Mouse (Mus musculus) spleen, adult 2 months (tissue): ENCODE data around the gene Tnk2.

ENCODE experiments used
- CTCF ChIP-seq: fragments of 200-500 bp; IDR thresholded peaks from 2 replicates; pipeline ENCODE4 v1.5.1; 2011; ENCODE audit warnings: mild to moderate bottlenecking, inconsistent platforms; ENCODE audit not compliant: insufficient read depth, insufficient read length, insufficient replicate concordance; ENCODE audit errors: extremely low read depth
- POLR2A ChIP-seq: fragments of 200-500 bp; IDR thresholded peaks from 2 replicates; pipeline ENCODE4 v1.6.1; 2011; ENCODE audit warnings: low read depth, low read length, inconsistent platforms

DNA sequence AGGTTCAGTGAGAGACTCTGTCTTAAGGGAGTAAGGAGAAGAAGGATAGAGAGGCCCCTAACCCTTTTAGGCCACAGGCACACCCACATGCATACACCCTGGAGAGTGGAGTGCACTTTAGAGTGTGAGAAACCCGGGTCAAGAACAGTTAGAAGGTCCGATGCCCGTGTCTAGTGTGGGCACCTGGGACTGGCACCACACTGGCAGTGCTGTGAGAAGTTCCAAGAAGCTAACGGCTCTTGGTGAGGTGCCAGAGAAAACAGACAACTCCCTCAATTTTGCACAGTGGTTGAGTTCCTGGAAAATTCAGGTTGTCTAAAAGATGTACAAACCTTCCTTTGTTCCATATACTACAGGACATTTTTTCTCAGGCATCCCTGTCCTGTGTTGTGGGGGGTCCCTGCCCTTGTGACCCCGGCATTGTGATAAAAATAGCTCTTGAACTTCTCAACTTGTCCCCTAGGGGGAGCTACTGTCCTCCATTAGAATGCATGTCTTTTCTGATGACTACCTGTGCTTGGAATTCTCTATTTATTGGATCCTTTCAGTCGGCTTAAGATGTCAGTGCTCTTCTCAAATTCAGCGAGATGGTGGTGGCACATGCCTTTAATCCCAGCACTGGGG lies 53.3 kb downstream of the Tnk2 start:
- TF ChIP-seq CTCF (no peak), POLR2A (no peak)
